Mouse (Mus musculus): ENCODE data around the gene Mmaa.

GRCm38 (mm10) chr8:79284626-79285025 is 10.1 kb downstream of the Mmaa start:
- no peak for TF ChIP-seq CTCF (IDR thresholded peaks at IDR 0.05; ENCODE audit: extremely low read depth, insufficient read depth, low read length)
- no peak for TF ChIP-seq POLR2A (IDR thresholded peaks at IDR 0.05; ENCODE audit: extremely low read depth, insufficient read depth, low read length)

Measured in cortical plate, adult 2 months (tissue).